Mouse (Mus musculus): ENCODE results near the gene Cux1.

Gene Cux1

GRCm38 (mm10) chr5:136465770-136466406 lies 101.4 kb downstream of the Cux1 start:
- no peak for DNase-seq

- no peak for DNase-seq
These were observed 101.9 kb downstream of the Cux1 start for GRCm38 (mm10) chr5:136465366-136465765.

GRCm38 (mm10) chr5:136464849-136465248 lies 102.4 kb downstream of the Cux1 start:
- DNase-seq: no peak

GRCm38 (mm10) chr5:136464128-136464527 lies 103.2 kb downstream of the Cux1 start:
- DNase-seq: no peak

GRCm38 (mm10) chr5:136462613-136463012 lies 104.7 kb downstream of the Cux1 start:
- peak; percentile 65 for DNase-seq

GRCm38 (mm10) chr5:136459901-136460300 lies 107.4 kb downstream of the Cux1 start:
- no peak for DNase-seq

GRCm38 (mm10) chr5:136458893-136459499 lies 108.3 kb downstream of the Cux1 start:
- no peak for DNase-seq

DNA sequence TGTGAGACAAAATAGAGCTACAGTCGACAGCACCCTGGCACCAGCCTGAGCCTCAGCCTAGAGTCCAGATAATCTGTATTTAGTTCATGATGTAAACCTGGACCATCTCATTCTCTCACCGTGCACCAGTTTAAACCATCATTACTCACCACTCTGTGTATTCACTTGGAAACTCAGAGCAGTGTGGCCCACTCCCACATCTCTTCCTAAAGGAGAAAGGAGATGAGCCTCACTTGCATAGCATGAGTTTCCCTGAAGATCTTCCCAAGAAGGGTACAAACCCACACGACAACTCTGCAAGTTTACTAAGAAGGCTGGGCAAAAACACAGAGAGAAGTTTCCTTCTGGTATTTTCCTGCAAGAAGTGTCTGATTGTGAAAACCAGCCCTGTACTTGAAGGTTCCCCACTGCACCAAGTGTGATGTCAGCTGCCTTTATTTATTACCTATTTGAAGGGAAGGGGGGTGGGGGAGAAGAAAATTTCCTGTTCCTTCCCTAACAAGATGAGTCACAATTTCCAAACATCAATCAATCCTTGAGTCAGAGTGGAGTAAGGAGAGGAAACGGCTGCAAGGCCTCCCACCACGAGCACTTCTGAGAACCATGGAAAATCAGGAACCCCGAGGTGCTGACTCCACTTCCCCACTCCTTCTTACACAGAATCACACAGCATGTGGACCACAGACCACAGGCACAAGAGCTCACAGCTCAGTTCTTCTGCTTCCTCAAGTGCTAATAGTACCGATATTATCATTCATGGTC lies 109.0 kb downstream of the Cux1 start:
- DNase-seq: no peak

GRCm38 (mm10) chr5:136456395-136456794 lies 110.9 kb downstream of the Cux1 start:
- no peak for DNase-seq

GRCm38 (mm10) chr5:136452681-136453080 lies 114.6 kb downstream of the Cux1 start:
- no peak for DNase-seq

DNA sequence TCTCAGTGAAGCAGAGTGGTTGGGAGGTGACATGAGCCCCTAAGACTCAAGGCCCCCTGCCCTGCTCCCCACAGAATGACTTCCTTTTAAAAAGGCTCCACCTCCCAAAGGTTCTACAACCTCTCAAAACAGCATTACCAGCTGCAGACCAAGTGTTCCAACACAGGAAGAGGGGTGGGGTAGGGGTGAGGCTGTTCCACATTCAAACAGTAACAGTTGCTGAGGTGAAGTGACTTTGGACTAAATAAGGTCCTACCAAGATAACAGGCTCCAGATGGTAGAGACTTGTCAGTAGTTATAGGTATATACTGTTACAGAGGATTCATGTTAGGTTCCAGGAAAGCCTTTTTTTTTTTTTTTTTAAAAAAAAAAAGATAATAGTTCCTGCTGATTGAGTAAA lies 117.5 kb downstream of the Cux1 start:
- no peak for DNase-seq

DNA sequence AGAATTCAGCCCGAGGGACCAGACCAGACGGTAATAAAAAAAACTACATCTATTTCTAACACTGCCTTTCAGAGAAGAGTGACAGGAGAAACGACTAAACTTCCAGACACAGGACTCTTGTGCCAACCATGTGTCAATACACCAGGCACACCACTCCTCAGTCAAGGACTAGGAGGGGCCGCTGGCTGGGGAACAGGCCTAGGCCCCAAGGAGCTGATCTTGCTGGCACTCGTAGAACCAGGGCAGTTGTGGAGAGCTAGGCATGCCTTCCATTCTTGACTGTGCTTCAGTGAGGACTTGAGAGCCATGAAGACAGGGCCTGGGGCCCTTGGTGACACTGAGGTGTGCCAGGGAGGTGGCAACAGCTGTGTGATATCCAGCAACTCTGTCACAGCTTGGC lies 121.3 kb downstream of the Cux1 start:
- DNase-seq: no peak

GRCm38 (mm10) chr5:136442238-136443187 lies 124.8 kb downstream of the Cux1 start:
- DNase-seq: no peak

DNA sequence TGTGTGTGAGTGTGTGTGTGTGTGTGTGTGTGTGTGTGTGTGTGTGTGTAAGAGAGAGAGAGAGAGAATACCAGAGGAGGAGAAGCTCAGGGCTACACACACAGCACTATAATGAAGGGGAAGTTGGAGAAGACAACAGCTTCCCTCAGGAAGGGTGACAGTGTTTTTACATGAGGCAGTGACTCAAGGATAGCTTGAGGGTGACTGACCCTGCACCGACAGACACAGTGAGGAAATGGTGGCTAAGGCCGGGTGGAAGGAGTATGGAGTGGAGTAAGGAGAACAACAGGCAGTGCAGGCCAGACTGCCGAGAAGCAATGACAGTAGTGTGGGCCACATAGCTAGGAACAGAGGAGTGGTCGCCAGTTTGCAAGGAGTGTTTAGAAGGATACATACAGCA lies 137.6 kb downstream of the Cux1 start:
- DNase-seq: no peak

DNA sequence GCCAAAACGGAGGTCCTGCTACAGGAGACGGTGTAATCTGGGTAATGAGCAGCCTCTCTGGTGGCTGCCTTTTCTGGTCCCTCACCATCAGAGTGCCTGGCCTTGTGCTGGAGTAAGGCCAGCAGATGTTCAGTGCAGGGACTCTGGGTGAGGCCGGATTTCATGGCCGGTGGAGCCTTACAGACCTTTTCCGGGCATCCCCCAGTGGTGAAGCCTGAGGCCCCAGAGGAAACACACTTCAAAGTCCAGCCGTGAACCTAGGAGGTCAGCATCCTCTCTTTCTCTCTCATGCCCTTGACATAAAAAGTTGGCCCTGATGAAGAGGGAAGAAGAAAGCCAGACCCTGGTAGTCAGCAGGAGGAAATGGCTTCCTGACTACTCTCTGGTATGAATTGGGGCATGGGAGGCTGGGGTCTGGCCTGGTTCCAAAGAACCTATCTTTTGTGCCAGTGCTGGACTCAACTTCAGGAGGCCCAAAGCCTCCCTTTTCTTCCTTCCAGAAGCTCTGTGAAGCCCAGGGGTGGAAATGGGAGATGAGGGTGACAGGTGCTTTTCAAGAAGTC lies 138.7 kb downstream of the Cux1 start:
- no peak for DNase-seq

- DNase-seq: no peak
These were observed 139.4 kb downstream of the Cux1 start for GRCm38 (mm10) chr5:136427772-136428497.

- no peak for DNase-seq
These were observed 140.0 kb downstream of the Cux1 start for GRCm38 (mm10) chr5:136427121-136427771.

- no peak for DNase-seq
These were observed 144.3 kb downstream of the Cux1 start for GRCm38 (mm10) chr5:136422948-136423347.

DNA sequence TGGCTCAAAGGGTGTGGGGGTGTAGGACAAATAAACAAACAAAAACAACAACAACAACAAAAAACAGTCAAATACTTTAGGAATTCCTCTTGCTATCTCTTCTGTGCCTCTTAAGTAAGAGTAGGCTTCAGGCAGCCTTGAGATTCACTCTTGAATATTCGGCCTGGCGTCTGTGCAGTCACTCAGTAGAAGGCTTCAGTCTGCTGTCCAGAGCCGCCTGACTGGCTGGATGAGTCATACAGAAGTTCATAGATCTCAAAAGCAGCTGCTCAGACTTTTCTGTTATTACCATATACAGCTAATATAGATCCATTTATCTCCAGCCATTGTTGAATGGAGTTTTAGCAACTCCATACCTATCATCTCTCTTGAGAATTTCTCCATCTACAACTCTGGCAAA lies 145.4 kb downstream of the Cux1 start:
- DNase-seq: no peak

DNA sequence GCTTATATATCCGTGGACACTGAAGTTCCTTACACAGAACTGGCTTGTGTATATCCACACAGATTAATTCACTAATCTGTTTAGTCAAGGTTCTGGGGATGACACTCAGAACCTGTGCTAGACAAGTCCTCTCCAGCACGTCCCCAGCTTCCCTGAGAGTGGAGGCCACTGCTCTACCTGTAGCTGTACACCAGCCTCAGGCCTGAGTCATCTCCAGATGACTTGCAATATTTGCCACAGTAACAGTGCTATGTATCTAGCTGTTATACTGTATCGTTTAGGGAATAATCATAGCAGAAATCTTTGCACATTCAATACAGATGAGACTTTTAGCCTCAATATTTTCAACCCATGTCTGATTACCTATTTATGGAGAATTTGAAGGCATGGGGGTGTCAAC lies 146.0 kb downstream of the Cux1 start:
- no peak for DNase-seq

- DNase-seq: no peak
These were observed 146.9 kb downstream of the Cux1 start for GRCm38 (mm10) chr5:136420342-136420741.
